Mouse (Mus musculus) right cerebral cortex, postnatal 36 days (tissue): ENCODE results near the gene Gm28269.

Source experiments
- DNase-seq, 2 experiments: peaks; one replicate each; pipeline ENCODE4 v3.0.0; 2022; ENCODE audit warnings: low spot score in 2 of 2, mixed read lengths in 1 of 2

The Gm28269 gene

GRCm38 (mm10) chrX:21744997-21745396 lies at the start of gene Gm28269:
TSS of gene Gm28269 (minus strand) at chrX:21745097.
- DNase-seq: no peak

- DNase-seq: no peak
Measured at GRCm38 (mm10) chrX:21716885-21717284, 28.0 kb downstream of the Gm28269 start.

GRCm38 (mm10) chrX:21715293-21715692 lies 29.6 kb downstream of the Gm28269 start:
- no peak for DNase-seq

DNA sequence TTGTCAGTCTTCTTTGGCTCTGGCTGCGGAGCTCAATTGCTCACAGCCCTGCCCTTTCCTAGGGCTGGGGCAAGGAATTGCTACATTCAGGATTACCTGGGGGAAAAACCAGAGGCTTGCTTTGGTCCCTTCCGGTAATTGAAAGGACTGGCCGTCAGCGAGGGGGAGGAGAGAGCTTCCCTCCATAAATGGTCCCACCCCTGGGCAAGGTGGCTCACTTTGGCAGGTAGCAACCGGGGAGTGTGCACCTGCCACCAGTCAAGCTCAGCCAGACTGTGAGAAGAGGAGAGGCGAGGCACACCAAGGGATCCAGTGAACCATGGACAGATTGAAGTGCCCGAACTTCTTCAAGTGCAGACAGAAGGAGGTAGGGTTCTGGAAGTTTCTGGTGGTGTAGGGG lies 30.1 kb downstream of the Gm28269 start, which contains the start of gene Slc6a14:
TSS of gene Slc6a14 (plus strand) at position 68 of the 400 bp plus-strand sequence.
- DNase-seq: no peak

GRCm38 (mm10) chrX:21704470-21704869 lies 40.4 kb downstream of the Gm28269 start:
- DNase-seq: no peak

DNA sequence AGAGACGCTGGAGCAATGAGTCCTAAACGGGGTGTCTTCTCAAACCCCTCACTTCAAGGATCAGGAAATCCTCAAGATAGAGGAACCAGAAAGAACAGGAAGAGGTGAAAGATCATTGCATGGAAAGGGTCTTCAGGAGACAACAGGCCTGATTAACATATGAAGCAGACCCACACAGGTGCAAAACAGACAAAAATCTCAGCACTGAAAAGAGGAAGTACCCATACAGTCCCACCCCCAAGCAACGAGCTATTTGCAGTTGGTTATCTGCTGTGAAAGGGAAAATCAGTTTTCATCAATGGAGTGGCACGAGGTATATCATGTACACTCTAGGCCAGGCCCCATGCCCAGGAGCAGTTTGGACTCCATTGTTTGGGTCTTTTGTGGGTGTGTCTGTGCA lies 43.3 kb downstream of the Gm28269 start:
- DNase-seq: no peak

GRCm38 (mm10) chrX:21695687-21696086 lies 49.2 kb downstream of the Gm28269 start:
- DNase-seq: no peak

DNA sequence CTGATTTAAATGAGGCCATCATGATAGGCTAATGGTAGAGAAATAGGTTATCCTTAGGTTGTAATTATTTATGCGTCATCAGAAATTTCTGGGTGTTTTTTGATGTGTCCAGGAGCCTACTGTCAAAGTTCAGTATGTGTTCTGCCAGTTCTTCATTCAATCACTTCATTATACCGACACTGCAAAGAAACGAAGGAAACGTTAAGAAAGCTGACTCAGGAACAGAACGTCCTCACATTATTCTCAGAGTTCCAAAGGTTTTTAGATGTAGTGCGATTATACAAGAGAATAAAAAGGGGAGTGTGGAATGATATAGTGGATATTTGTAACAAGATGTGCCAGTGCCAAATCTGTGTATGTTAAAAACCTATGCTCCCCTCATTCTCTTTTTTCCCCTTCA lies 49.7 kb downstream of the Gm28269 start:
- no peak for DNase-seq
